Mouse (Mus musculus): ENCODE data around the gene Rhoq.

DNA sequence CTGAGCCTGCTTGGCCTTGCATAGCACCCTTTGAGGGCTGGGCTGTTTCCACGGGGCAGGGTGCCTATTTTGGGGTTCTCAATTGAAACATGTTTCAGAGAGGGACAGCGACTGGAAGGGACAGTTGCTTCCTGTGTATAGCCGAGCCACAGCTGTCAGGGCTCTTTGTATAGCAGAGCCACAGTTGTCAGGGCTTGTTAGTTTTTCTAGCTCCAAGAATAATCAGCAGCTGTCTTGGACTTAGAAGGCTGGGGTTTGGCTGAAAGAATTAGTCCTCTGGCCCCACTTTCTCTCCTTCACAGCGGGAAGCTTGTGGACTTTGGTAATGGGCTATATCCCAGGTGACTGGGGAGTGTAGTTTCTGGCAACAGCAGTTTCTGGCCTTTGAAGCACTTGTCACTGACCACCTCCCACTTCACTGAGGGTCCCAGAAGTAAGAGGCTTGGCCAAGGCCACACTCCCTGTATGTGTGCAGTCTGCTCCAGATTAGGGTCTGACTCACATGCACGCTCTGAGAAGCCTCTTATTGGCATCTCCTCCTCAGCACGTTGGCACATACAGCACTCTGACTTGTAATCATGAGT is 25.8 kb downstream of the Rhoq start:
- TF ChIP-seq CTCF (IDR thresholded peaks at IDR 0.05; ENCODE audit: low read depth) (no peak), EP300 (IDR thresholded peaks at IDR 0.05; ENCODE audit: low read depth) (no peak)

Data from heart, postnatal 0 days (tissue).